Mouse (Mus musculus) embryonic fibroblast, embryonic 13.5 days (primary cell): ENCODE measurements around the gene Cap2.

Experiments
- CTCF ChIP-seq: IDR thresholded peaks from 2 replicates; pipeline ENCODE4 v1.5.1; 2011; ENCODE audit warnings: mild to moderate bottlenecking, control low read depth, low read length, moderate library complexity, borderline replicate concordance; ENCODE audit not compliant: insufficient read depth
- POLR2A ChIP-seq: IDR thresholded peaks from 2 replicates; pipeline ENCODE4 v1.6.1; 2011; ENCODE audit warnings: low read depth, mild to moderate bottlenecking, control low read depth, low read length, moderate library complexity

- no peak for TF ChIP-seq CTCF
- no peak for TF ChIP-seq POLR2A
Measured at GRCm38 (mm10) chr13:46517211-46517685, 15.6 kb downstream of the Cap2 start.
